Comparison of ENCODE assay signal across 18 mouse cellular contexts in genomic region chr8:12887772-12888435, GRCm38 (mm10). TPM values are rescaled to one million over a fixed set of nuclear protein-coding genes. Genes with fewer than 3 reads are reported as not detected.
DNase-seq lines count a peak whose midpoint lies in the region; ATAC-seq and TF ChIP-seq lines count a peak whose summit lies in the region.
"Had no signal": no experiment of that assay in that cellular context is flagged by ENCODE, and none has a peak within 500 bp of the region (broad histone marks: within the 10 kb centered on the region; RNA-seq: fewer than 3 reads in every experiment).

No protein-coding gene starts in this region.

- no peak for TF ChIP-seq POLR2A in cerebellum, adult 2 months (IDR thresholded peaks at IDR 0.05; ENCODE audit: borderline replicate concordance, insufficient read depth, low read length)

- TF ChIP-seq CTCF in cerebellum, adult 2 months (IDR thresholded peaks at IDR 0.05; ENCODE audit: borderline replicate concordance, insufficient read depth, low read depth, low read length): no peak

- no peak overlapping the region for H3K9ac ChIP-seq in forebrain, embryonic 11.5 days (ENCODE audit: low read length)
- H3K9ac ChIP-seq: forebrain, embryonic 15.5 days; hindbrain, embryonic 12.5 days had no signal

- ATAC-seq in forebrain, embryonic 11.5 days (replicated peaks; ENCODE audit: low FRiP score): no peak
- ATAC-seq: forebrain, embryonic 15.5 days; inflammation-experienced regulatory T-cells, adult 6 months; intestine, postnatal 0 days had no signal

- H3K9me3 ChIP-seq in forebrain, embryonic 10.5 days: no peaks in the 10 kb centered on the region
- no peaks in the 10 kb centered on the region for H3K9me3 ChIP-seq in forebrain, embryonic 11.5 days (ENCODE audit: control insufficient read depth, low read length)
- H3K9me3 ChIP-seq: embryonic facial prominence, embryonic 10.5 days; forebrain, embryonic 15.5 days; heart, embryonic 10.5 days; hindbrain, embryonic 12.5 days had no signal

- 0 out of 2 replicates have a peak overlapping the region, but pooled peaks have one; percentile 20 for H3K27ac ChIP-seq in forebrain, embryonic 10.5 days
- no peak overlapping the region for H3K27ac ChIP-seq in forebrain, embryonic 11.5 days (ENCODE audit: low read depth, low read length)
- peak overlapping the region; percentile 29 for H3K27ac ChIP-seq in cerebellum, adult 2 months (ENCODE audit: insufficient read depth, low read length)
- H3K27ac ChIP-seq: embryonic facial prominence, embryonic 10.5 days; heart, embryonic 10.5 days; hindbrain, embryonic 12.5 days had no signal

- DNase-seq in forebrain, embryonic 10.5 days (ENCODE audit: extremely low spot score, low spot score): no peak
- no peak for DNase-seq in forebrain, embryonic 11.5 days (ENCODE audit: low spot score)
- peak; percentile 52 for DNase-seq in brain, adult 2 months (ENCODE audit: low read depth, low spot score)
- DNase-seq in cerebellum, adult 2 months: peak; percentile 56 to 60
- DNase-seq in cerebellum, postnatal 14 days: peak; percentile 75
- DNase-seq in MN1 (ENCODE audit: low spot score): no peak
- DNase-seq in right cerebral cortex, adult 2 months (ENCODE audit: low spot score in 2 of 2): no peak
- DNase-seq: adrenal gland, postnatal 10 days; gastrocnemius, postnatal 10 days; heart, postnatal 10 days; heart, postnatal 4 days; kidney, adult 8-10 months had no signal

- no peaks in the 10 kb centered on the region for H3K27me3 ChIP-seq in forebrain, embryonic 10.5 days (ENCODE audit: poor library complexity, severe bottlenecking)
- no peaks in the 10 kb centered on the region for H3K27me3 ChIP-seq in forebrain, embryonic 11.5 days (ENCODE audit: control insufficient read depth, insufficient read depth, low read length)
- no peaks in the 10 kb centered on the region for H3K27me3 ChIP-seq in cerebellum, adult 2 months (ENCODE audit: control insufficient read depth, insufficient read depth, low read length)
- H3K27me3 ChIP-seq: forebrain, embryonic 15.5 days; hindbrain, embryonic 12.5 days had no signal

- H3K4me2 ChIP-seq in forebrain, embryonic 11.5 days (ENCODE audit: low read depth, low read length, severe bottlenecking): no peak overlapping the region
- H3K4me2 ChIP-seq: forebrain, embryonic 15.5 days; hindbrain, embryonic 12.5 days had no signal

- H3K4me3 ChIP-seq in forebrain, embryonic 10.5 days: no peak overlapping the region
- no peak overlapping the region for H3K4me3 ChIP-seq in forebrain, embryonic 11.5 days (ENCODE audit: low read depth, low read length)
- no peak overlapping the region for H3K4me3 ChIP-seq in cerebellum, adult 2 months (replicated peaks; ENCODE audit: insufficient read depth, low read depth, low read length)
- H3K4me3 ChIP-seq: embryonic facial prominence, embryonic 10.5 days; forebrain, embryonic 15.5 days; heart, embryonic 10.5 days; hindbrain, embryonic 12.5 days had no signal

- peaks cover 95% of the 10 kb centered on the region for H3K36me3 ChIP-seq in forebrain, embryonic 10.5 days (replicated peaks)
- peaks cover 2% of the 10 kb centered on the region; the same call in 1 of the 2 replicates for H3K36me3 ChIP-seq in forebrain, embryonic 11.5 days (ENCODE audit: control insufficient read depth, insufficient read depth, low read length)

- H3K4me1 ChIP-seq in forebrain, embryonic 10.5 days: peaks cover 10% of the 10 kb centered on the region
- H3K4me1 ChIP-seq in forebrain, embryonic 11.5 days (replicated peaks; ENCODE audit: control insufficient read depth, insufficient read depth, low read length): no peaks in the 10 kb centered on the region
- peaks cover 78% of the 10 kb centered on the region for H3K4me1 ChIP-seq in cerebellum, adult 2 months (ENCODE audit: control insufficient read depth, insufficient read depth, low read length)
- H3K4me1 ChIP-seq: hindbrain, embryonic 12.5 days had no signal

- WGBS in forebrain, embryonic 10.5 days: 88% methylated on average over 16 of the region's 16 CpGs
- WGBS in forebrain, embryonic 11.5 days: 87% methylated on average over 16 of the region's 16 CpGs
- WGBS in cerebellum, adult 2 months: 24% methylated on average over 16 of the region's 16 CpGs

RNA-seq across cellular contexts. Expression of gene Mcf2l, which starts 14.3 kb away (rescaled TPM):
- 26.3 and 32.5 TPM in 2 replicates for polyA plus RNA-seq in forebrain, embryonic 10.5 days (2016; fragmentation: Nextera tagmentation; extraction: Ambion mirVana)
- polyA plus RNA-seq in forebrain, embryonic 11.5 days (2014; fragmentation: Nextera tagmentation; extraction: Ambion mirVana): 55.5 and 63.8 TPM in 2 replicates
- polyA plus RNA-seq in cerebellum, adult 2 months (2012; rRNA removed): 150 and 158 TPM in 2 replicates

Comparison
In these comparisons a context has a peak if more than half of its experiments do, and no peak if none do; other contexts are left out.
1. DNase-seq: peak in brain, adult 2 months (single experiment), cerebellum, adult 2 months (2 of 2) and cerebellum, postnatal 14 days (2 of 2); none in forebrain, embryonic 10.5 days (single experiment), forebrain, embryonic 11.5 days (single experiment), MN1 (single experiment) and right cerebral cortex, adult 2 months (0 of 2).